Comparison of ENCODE assay signal across 9 mouse cellular contexts in the genomic region with DNA sequence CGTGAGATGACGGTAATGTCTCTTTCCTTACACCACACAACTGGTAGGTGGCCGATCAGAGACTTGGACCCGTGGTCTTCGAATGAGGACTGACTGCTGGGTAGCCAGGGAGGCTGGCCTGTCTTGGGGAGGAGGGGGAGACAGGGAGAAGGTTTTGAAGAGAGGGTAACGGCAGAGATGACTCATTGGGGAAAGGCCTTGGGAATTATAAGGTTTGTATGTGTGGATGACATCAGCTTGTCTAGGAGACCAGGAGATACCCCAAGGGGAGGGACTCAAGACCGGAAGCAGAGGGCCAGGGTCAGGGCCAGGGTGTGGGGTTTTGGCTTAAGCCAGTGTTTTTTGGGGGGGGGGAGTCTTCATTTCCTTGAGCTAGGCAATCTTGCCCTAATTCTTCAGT.
"Had no signal": no experiment of that assay in that cellular context is flagged by ENCODE, and none has a peak within 500 bp of the region (broad histone marks: within the 10 kb centered on the region; RNA-seq: fewer than 3 reads in every experiment).

No protein-coding gene starts in this region.

- H3K4me2 ChIP-seq: lung, embryonic 14.5 days; midbrain, embryonic 11.5 days; midbrain, embryonic 13.5 days; midbrain, embryonic 15.5 days; neural tube, embryonic 13.5 days; neural tube, embryonic 15.5 days had no signal

- H3K27ac ChIP-seq: macrophage; midbrain, embryonic 13.5 days; midbrain, embryonic 15.5 days; neural tube, embryonic 13.5 days; neural tube, embryonic 15.5 days had no signal

- H3K4me1 ChIP-seq: midbrain, embryonic 13.5 days had no signal

- H3K9ac ChIP-seq: liver, postnatal 0 days; lung, embryonic 14.5 days; midbrain, embryonic 13.5 days; midbrain, embryonic 15.5 days; neural tube, embryonic 13.5 days; neural tube, embryonic 15.5 days had no signal

- H3K9me3 ChIP-seq: midbrain, embryonic 15.5 days; neural tube, embryonic 13.5 days; neural tube, embryonic 15.5 days had no signal

- H3K36me3 ChIP-seq: midbrain, embryonic 13.5 days; midbrain, embryonic 15.5 days; neural tube, embryonic 13.5 days; neural tube, embryonic 15.5 days had no signal

- H3K27me3 ChIP-seq: midbrain, embryonic 13.5 days; midbrain, embryonic 15.5 days; neural tube, embryonic 13.5 days; neural tube, embryonic 15.5 days had no signal

- H3K4me3 ChIP-seq: megakaryocyte, embryonic 14.5 days; midbrain, embryonic 13.5 days; midbrain, embryonic 15.5 days; neural tube, embryonic 13.5 days; neural tube, embryonic 15.5 days had no signal
